Mouse (Mus musculus) c-Kit-positive CD71-positive TER-119-positive erythroid progenitor cells, embryonic 14.5 days (primary cell): ENCODE results near the gene Idi2.
A peak's percentile ranks its signal among the peaks of the same experiment; 100 is the strongest.
"Not testable (repeated sequence)": the region's sequence is repeated elsewhere in the genome, so short reads cannot be mapped to it uniquely, and the experiment has no call there.

Experiments
- DNase-seq: peaks from one replicate; pipeline ENCODE4 v3.0.0-alpha.2; 2013; ENCODE audit warnings: low spot score

The Idi2 gene

DNA sequence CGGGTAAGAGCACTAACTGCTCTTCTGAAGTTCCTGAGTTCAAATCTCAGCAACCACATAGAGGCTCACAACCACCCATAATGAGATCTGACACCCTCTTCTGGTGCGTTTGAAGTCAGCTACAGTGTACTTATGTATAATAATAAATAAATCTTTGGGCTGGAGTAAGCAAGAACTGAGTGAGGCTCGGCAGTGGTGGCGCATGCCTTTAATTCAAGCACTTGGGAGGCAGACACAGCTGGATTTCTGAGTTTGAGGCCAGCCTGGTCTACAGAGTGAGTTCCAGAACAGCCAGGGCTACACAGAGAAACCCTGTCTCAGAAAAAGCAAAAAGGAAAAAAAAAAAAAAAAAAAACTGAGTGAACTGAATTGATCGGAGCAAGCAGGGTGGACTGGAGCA, 44.6 kb downstream of the Idi2 start:
- not testable (repeated sequence) for DNase-seq

DNA sequence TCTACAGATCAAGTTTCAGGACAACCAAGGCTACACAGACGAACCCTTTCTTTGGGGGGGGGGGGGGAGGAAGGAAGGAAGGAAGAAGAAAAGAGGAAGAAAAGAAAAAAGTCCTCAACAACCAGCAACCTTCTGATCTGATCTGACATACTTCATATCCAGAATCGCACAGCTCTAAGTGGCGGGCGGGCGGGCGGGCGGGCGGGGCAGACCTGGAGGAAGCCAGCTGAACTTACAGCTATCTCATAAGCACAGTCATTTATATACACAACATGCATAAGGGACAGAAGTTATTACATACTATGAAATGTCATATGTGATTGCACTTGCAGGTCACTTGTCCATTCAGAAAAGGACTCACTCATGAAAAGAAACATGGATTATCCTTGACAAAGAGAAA, 46.8 kb downstream of the Idi2 start:
- peak; percentile 32 for DNase-seq

DNA sequence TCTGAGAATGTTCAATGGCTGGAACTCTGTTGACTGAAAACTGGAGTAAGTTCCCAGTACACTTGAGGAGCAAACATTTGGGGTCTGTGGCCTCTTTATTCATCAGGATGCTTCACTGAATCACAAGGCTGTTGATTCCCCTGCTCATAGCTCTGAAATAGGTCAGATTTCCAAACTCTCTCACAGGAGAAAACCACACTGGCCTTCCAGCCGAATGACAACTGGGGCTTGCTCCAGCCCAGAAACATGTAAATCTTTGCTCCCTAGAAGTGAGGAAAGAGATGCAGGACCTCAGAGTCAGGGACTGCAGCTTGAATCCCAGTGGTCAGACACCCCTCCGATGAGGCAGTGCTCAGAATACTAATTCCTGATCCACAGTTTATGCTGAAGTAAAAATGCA, 50.6 kb downstream of the Idi2 start:
- no peak for DNase-seq
